Mouse (Mus musculus): ENCODE results near the gene Mapkapk3. TPM values are rescaled to one million over a fixed set of nuclear protein-coding genes. Genes with fewer than 3 reads are reported as not detected.

Gene Mapkapk3
- total and polyA plus RNA-seq, 3 experiments, result 29.9 to 39.8 (median 30.1) TPM

- in situ Hi-C loops (cut with MboI; ENCODE audit: low pct_ligation_motif_present, low pct_unique_long_range_greater_than_20kb, low sequenced_read_pairs) (loop anchor here (5.0 to 25.0 kb wide), 3 partner anchors 41 to 634 kb away; partner anchors contain the start of genes Grm2 and Hemk1), dilution Hi-C loops (cut with MboI; ENCODE audit: extremely low pct_ligation_motif_present, extremely low pct_unique_long_range_greater_than_20kb, low sequenced_read_pairs) (no loop called here)
- Histone ChIP-seq H3K27ac (ENCODE audit: insufficient read depth, low read depth) (peak within 1 kb of the TSS; percentile 12; the same call in 1 of the 2 replicates), H3K36me3 (replicated peaks in 1 of 2; ENCODE audit: control insufficient read depth in 1 of 2, insufficient read depth in 1 of 2, low read length in 1 of 2) (peaks cover 6 to 11% of the 10 kb centered on the region in 2 experiments), H3K9ac (ENCODE audit: insufficient read depth, low read depth) (peak within 1 kb of the TSS; percentile 94), H3K9me3 (replicated peaks; ENCODE audit: low read length) (no peaks in the 10 kb centered on the region), H3K4me3 (replicated peaks in 1 of 3; ENCODE audit: low read depth in 2 of 3, low read length in 2 of 3, poor library complexity in 1 of 3) (peak within 1 kb of the TSS; percentile 63 to 93 (median 73)), H3K4me2 (ENCODE audit: insufficient read depth, low read depth, poor library complexity, severe bottlenecking) (peak within 1 kb of the TSS; percentile 94), H3K4me1 (ENCODE audit: control insufficient read depth in 1 of 2, insufficient read depth in 2 of 2) (peaks cover 22 to 24% of the 10 kb centered on the region in 2 experiments), H3K79me2 (replicated peaks; ENCODE audit: control insufficient read depth, extremely low read depth, insufficient read depth, poor library complexity, severe bottlenecking) (peaks cover 5% of the 10 kb centered on the region), H3K27me3 (replicated peaks) (peaks cover 8% of the 10 kb centered on the region)
- TF ChIP-seq HCFC1 (IDR thresholded peaks at IDR 0.05; ENCODE audit: low read depth, low read length) (no peak), MAZ (IDR thresholded peaks at IDR 0.05; ENCODE audit: low read depth, low read length) (no peak), TCF12 (IDR thresholded peaks at IDR 0.05; ENCODE audit: low read depth, low read length) (no peak), ZNF384 (IDR thresholded peaks at IDR 0.05; ENCODE audit: low read depth, low read length) (no peak), KAT2A (IDR thresholded peaks at IDR 0.05; ENCODE audit: insufficient replicate concordance, low read length) (no peak), MAFK (IDR thresholded peaks at IDR 0.05; ENCODE audit: insufficient replicate concordance, low read length) (no peak), CHD1 (IDR thresholded peaks at IDR 0.05; ENCODE audit: low read depth, low read length) (no peak), BHLHE40 (IDR thresholded peaks at IDR 0.05; ENCODE audit: low read depth, low read length) (no peak), TBP (conservative IDR thresholded peaks at IDR 0.05; ENCODE audit: low read depth, low read length) (no peak), MXI1 (IDR thresholded peaks at IDR 0.05; ENCODE audit: low read depth, low read length) (no peak), ETS1 (conservative IDR thresholded peaks at IDR 0.05; ENCODE audit: low read depth, low read length) (no peak), NRF1 (IDR thresholded peaks at IDR 0.05; ENCODE audit: low read depth, low read length) (no peak), NELFE (IDR thresholded peaks at IDR 0.05; ENCODE audit: low read depth, low read length) (no peak), E2F4 (IDR thresholded peaks at IDR 0.05; ENCODE audit: insufficient replicate concordance, low read depth, low read length) (no peak), JUND (conservative IDR thresholded peaks at IDR 0.05; ENCODE audit: low read depth, low read length) (no peak)
- no peak for DNase-seq (ENCODE audit: extremely low read depth)
Measured at GRCm38 (mm10) chr9:107296016-107296040, 6.2 kb upstream of the Mapkapk3 start, which contains the start of gene Cish. TSS of gene Cish (plus strand) at chr9:107296026.

GRCm38 (mm10) chr9:107295616-107296015, 5.9 kb upstream of the Mapkapk3 start:
- peak overlapping the region; percentile 12; the same call in 1 of the 2 replicates for H3K27ac ChIP-seq (ENCODE audit: insufficient read depth, low read depth)
- in situ Hi-C loops (cut with MboI; ENCODE audit: low pct_ligation_motif_present, low pct_unique_long_range_greater_than_20kb, low sequenced_read_pairs) (loop anchor here (5.0 to 25.0 kb wide), 3 partner anchors 42 to 633 kb away; partner anchors contain the start of genes Grm2 and Hemk1), dilution Hi-C loops (cut with MboI; ENCODE audit: extremely low pct_ligation_motif_present, extremely low pct_unique_long_range_greater_than_20kb, low sequenced_read_pairs) (no loop called here)
- H3K4me2 ChIP-seq (ENCODE audit: insufficient read depth, low read depth, poor library complexity, severe bottlenecking), result peak overlapping the region; percentile 35
- DNase-seq (ENCODE audit: extremely low read depth), result no peak
- H3K79me2 ChIP-seq (replicated peaks; ENCODE audit: control insufficient read depth, extremely low read depth, insufficient read depth, poor library complexity, severe bottlenecking), result peaks cover 5% of the 10 kb centered on the region
- no peaks in the 10 kb centered on the region for H3K9me3 ChIP-seq (replicated peaks; ENCODE audit: low read length)
- H3K9ac ChIP-seq (ENCODE audit: insufficient read depth, low read depth), result peak overlapping the region; percentile 94; the same call in 1 of the 2 replicates
- peak overlapping the region; percentile 63 to 93 (median 73) for H3K4me3 ChIP-seq (replicated peaks in 1 of 3; ENCODE audit: low read depth in 2 of 3, low read length in 2 of 3, poor library complexity in 1 of 3)
- H3K36me3 ChIP-seq (replicated peaks in 1 of 2; ENCODE audit: control insufficient read depth in 1 of 2, insufficient read depth in 1 of 2, low read length in 1 of 2), result peaks cover 4 to 9% of the 10 kb centered on the region in 2 experiments
- no peak for TF ChIP-seq HCFC1 (IDR thresholded peaks at IDR 0.05; ENCODE audit: low read depth, low read length)
- TF ChIP-seq ZNF384 (IDR thresholded peaks at IDR 0.05; ENCODE audit: low read depth, low read length), result no peak
- no peak; the same call in 1 of the 2 replicates for TF ChIP-seq RAD21 (IDR thresholded peaks at IDR 0.05; ENCODE audit: low read depth, low read length)
- TF ChIP-seq MAFK (IDR thresholded peaks at IDR 0.05; ENCODE audit: insufficient replicate concordance, low read length), result no peak
- TF ChIP-seq MEF2A (IDR thresholded peaks at IDR 0.05; ENCODE audit: borderline replicate concordance, low read depth, low read length), result no peak
- TF ChIP-seq USF2 (conservative IDR thresholded peaks at IDR 0.05; ENCODE audit: low read depth, low read length), result no peak
- TF ChIP-seq JUND (conservative IDR thresholded peaks at IDR 0.05; ENCODE audit: low read depth, low read length), result no peak
- TF ChIP-seq ZMIZ1 (IDR thresholded peaks at IDR 0.05; ENCODE audit: low read depth, low read length), result no peak
- 0 out of 2 replicates have a peak, but pooled peaks have one; percentile 23 for TF ChIP-seq SIN3A (IDR thresholded peaks at IDR 0.05; ENCODE audit: low read length)
- TF ChIP-seq CHD1 (IDR thresholded peaks at IDR 0.05; ENCODE audit: low read depth, low read length), result 0 out of 2 replicates have a peak, but pooled peaks have one; percentile 46
- peaks cover 8% of the 10 kb centered on the region for H3K27me3 ChIP-seq (replicated peaks)
- H3K4me1 ChIP-seq (ENCODE audit: control insufficient read depth in 1 of 2, insufficient read depth in 2 of 2), result peaks cover 22 to 24% of the 10 kb centered on the region in 2 experiments
